Mouse (Mus musculus) spleen, embryonic (tissue): ENCODE results near the gene Bcl3.

Experiments used
- CTCF ChIA-PET: fragments of 350-600 bp; sonication (Branson Sonifier 250); formaldehyde crosslinking; loops from one replicate; lab custom pipeline; 2022; lab: Charles Lee

Gene Bcl3

DNA sequence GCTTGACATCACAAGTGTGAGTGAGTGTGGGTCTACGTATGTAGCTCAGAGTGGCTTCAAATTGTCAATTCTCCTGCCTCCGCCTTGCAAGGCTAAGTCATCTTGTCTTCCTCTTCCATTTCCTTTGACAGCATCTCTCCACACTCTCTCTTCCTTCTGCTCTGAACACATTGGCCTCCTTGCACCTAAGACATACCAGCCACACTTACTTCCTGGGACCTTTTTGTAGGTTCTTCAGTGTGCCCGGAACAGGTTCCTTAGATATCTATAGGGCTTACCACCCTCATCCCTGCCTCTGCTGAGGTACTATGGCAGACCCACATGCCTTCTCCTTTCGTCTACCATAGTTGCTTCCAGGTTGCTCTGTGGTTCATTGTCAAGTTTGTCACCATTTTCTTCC lies 9.4 kb downstream of the Bcl3 start:
- CTCF ChIA-PET = interaction anchor here (0.5 to 2.6 kb wide), 2 partner anchors 9 to 414 kb away, joined by 3 to 6 read pairs; no protein-coding TSS in a partner anchor

GRCm38 (mm10) chr7:19811114-19811513 lies 11.5 kb downstream of the Bcl3 start:
- CTCF ChIA-PET = interaction anchor here (1.4 kb wide), 1 partner anchor 9 kb away, joined by 4 read pairs; no protein-coding TSS in a partner anchor

DNA sequence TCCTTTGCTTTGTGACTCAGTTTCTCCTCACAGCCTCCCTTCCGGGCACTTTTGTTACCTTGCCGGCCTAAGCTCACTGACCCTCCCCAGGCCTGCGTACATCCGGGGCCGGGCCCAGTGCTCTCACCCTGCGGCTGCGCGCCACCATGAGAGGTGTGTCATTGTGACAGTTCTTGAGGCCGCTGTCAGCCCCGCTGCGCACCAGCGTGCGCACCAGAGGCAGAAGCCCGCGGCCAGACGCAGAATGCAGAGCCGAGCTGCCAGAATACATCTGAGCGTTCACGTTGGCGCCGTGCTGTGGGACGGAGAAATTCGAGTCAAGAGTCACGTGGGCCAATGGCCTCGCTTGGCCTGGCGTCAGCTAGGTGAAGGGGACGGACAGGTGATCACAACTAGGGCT lies 13.2 kb downstream of the Bcl3 start:
- CTCF ChIA-PET = no interaction called here

- CTCF ChIA-PET = interaction anchor here (0.5 to 1.2 kb wide), 4 partner anchors 11 to 106 kb away, joined by 3 to 7 read pairs (median 3); no protein-coding TSS in a partner anchor
These were observed 16.1 kb downstream of the Bcl3 start for GRCm38 (mm10) chr7:19806356-19806969.

DNA sequence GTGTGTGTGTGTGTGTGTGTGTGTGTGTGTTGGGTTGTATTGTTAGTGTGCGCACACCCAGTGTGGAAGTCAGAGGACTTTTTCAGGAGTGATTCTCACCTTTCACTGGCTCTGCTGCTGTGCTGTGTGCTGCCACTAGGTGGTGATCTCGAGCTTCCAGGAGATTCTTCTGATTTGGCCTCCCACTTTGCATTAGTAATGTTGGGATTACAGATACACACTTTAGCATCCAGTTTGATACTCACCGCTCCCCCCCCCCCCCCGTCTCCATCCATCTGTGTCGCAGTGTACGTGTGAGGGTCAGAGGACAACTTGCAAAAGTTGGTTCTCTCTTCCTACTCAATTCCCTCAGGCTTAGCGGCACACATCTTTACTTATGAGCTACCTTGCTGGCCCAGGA lies 19.6 kb downstream of the Bcl3 start:
- CTCF ChIA-PET = interaction anchor here (0.6 to 4.2 kb wide), 10 partner anchors 11 to 85 kb away, joined by 3 to 41 read pairs (median 7); no protein-coding TSS in a partner anchor

GRCm38 (mm10) chr7:19800764-19801163 lies 21.8 kb downstream of the Bcl3 start:
- CTCF ChIA-PET = interaction anchor here (0.7 to 4.2 kb wide), 4 partner anchors 43 to 72 kb away, joined by 5 to 41 read pairs (median 9); no protein-coding TSS in a partner anchor

- CTCF ChIA-PET = interaction anchor here (0.6 to 2.5 kb wide), 8 partner anchors 21 to 407 kb away, joined by 3 to 10 read pairs (median 6); no protein-coding TSS in a partner anchor
These were observed 25.6 kb downstream of the Bcl3 start, which contains the start of gene Cblc for GRCm38 (mm10) chr7:19796697-19797588. Cblc (minus strand) TSS chr7:19796809.

- CTCF ChIA-PET = interaction anchor here (0.6 to 2.5 kb wide), 6 partner anchors 22 to 406 kb away, joined by 3 to 10 read pairs (median 5); no protein-coding TSS in a partner anchor
These were observed 26.3 kb downstream of the Bcl3 start for GRCm38 (mm10) chr7:19796254-19796653.

DNA sequence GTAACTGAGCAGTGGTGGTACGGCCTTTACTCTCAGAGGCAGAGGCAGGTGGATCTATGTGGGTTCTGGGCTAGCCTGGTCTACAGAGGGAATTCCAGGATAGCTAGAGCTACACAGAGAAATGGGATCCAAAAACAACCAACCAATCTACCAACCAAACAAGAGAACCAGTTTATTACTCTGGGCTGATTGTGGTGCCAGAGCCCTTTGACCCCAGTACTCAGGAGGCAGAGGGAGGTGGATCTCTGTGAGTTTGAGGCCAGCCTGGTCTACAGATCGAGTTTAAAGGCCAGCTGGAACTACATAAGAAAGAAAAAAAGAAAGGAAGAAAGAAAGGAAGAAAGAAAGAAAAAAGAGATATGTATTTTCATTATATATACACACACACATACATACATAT lies 27.3 kb downstream of the Bcl3 start:
- CTCF ChIA-PET = interaction anchor here (2.5 kb wide), 1 partner anchor 54 kb away, joined by 10 read pairs; no protein-coding TSS in a partner anchor

DNA sequence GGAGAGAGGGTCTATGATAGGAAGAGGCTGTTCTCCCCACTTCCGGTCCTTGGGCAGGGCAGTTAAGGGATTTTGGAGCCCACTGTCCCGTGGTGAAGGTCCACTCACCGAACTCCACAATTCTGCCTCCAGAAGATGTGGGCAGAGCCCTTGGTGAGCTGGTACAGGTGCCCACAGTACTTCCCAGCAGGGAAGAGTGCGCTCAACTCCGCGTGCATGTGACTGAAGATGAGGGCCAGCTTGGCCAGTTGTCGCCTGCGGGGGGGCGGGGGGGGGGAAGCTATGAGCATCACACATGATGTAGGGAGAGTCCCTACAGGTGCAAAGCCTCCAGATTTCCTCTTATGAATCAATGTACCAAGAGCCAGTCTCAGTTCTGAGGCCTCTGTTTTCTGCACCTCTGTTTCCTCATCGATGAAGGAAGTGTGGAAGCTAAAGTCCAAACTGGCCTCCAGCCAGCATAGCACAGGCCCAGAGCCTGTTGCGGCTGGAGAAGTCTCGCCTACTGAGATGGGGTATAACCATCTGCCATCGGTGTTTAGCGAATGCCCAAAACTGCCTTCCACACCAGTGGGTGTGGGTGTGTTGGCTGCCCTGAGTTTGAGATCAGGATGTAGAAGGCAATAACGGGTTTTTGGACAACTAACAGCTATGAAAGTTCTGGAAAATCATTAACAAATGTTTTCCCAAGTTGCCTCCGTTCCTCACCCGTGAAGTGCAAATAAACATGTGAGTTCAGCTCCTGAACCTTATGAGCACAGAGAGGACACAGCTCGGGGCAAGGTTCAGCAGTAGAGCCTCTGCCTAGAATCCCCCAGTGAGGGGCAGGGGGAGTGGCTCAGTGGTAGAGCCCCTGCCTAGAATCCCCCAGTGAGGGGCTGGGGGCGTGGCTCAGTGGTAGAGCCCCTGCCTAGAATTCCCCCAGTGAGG lies 29.6 kb downstream of the Bcl3 start:
- CTCF ChIA-PET = interaction anchor here (0.6 to 1.3 kb wide), 3 partner anchors 27 to 56 kb away, joined by 3 to 4 read pairs (median 3); no protein-coding TSS in a partner anchor

DNA sequence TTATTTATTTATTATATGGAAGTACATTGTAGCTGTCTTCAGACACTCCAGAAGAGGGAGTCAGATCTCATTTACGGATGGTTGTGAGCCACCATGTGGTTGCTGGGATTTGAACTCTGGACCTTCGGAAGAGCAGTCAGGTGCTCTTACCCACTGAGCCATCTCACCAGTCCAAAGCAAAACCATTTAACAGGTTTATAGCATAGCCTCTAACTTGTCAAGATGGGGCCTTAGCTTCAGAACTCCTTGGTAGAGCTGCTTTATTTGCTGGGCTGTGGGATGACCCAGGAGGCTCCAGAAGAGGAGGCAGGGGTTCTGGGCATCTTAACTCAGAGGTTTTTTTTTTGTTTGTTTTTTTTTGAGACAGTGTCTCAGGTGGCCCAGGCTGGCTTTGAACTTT lies 31.1 kb downstream of the Bcl3 start:
- CTCF ChIA-PET = interaction anchor here (0.6 to 1.2 kb wide), 3 partner anchors 27 to 68 kb away, joined by 4 to 5 read pairs (median 5); no protein-coding TSS in a partner anchor

- CTCF ChIA-PET = interaction anchor here (0.6 to 1.6 kb wide), 3 partner anchors 53 to 79 kb away, joined by 3 to 9 read pairs (median 6); no protein-coding TSS in a partner anchor
These were observed 32.6 kb downstream of the Bcl3 start for GRCm38 (mm10) chr7:19789904-19790347.

- CTCF ChIA-PET = interaction anchor here (0.6 to 0.7 kb wide), 4 partner anchors 12 to 106 kb away, joined by 3 to 7 read pairs (median 4); no protein-coding TSS in a partner anchor
These were observed 36.6 kb downstream of the Bcl3 start for GRCm38 (mm10) chr7:19785874-19786458.

DNA sequence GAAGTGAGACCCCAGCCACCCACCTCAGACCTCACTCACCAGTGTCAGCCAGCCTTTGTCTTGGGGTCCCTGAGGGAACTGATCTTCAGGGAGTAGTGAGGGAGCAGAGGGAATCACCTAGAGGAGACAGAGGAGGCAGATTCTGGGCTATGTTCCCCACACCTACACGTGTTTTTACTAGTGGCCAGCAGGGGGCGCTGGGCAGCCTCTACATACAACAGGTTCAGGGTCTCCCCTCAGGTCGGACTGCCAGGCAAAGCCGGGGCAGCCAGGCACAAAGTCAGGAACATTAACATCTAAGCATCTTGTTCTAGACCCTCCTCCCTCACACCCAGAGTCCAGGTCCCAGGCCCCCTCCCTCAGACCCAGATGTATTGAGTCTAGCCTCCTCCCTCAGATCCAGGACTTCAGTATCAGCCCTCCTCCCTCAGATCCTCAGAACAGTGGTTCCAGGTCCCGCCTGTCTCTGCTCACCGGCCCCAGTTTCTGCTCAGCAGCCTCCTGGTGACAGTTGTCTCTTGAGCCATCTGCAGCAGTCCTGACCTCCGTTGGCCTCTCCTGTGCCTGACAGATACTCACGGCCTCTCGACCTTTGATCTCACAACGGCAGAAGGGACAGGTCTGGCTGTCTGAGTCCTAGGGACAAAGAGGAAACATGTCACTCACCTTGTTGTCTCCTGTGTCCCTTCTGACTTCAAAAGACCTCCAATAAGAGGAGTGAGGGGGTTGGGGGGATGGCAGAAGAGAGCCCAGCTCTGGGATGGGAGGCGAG lies 37.6 kb downstream of the Bcl3 start:
- CTCF ChIA-PET = interaction anchor here (0.6 kb wide), 1 partner anchor 69 kb away, joined by 4 read pairs; no protein-coding TSS in a partner anchor

- CTCF ChIA-PET = interaction anchor here (0.5 kb wide), 1 partner anchor 173 kb away, joined by 5 read pairs; no protein-coding TSS in a partner anchor
These were observed 38.9 kb downstream of the Bcl3 start for GRCm38 (mm10) chr7:19783630-19784029.

DNA sequence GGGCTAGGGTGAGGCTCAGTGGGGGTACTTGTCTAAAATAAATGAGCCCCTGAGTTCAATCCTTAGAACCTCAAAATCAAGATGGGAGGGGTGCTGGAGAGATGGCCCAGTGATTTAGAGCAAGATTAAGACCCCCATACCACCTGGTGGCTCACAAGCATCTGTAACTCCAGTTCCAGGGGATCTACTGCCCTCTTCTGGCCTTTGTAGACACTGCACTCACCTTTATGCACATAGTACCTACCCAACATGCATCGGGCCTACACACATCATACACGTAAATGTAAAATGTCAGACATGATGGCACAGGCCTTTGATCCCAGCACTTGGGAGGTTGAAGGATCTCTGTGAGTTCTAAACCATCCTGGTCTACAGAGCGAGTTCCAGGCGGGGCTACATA lies 39.9 kb downstream of the Bcl3 start:
- CTCF ChIA-PET = interaction anchor here (0.6 kb wide), 1 partner anchor 163 kb away, joined by 3 read pairs; no protein-coding TSS in a partner anchor

GRCm38 (mm10) chr7:19781741-19782140 lies 40.8 kb downstream of the Bcl3 start:
- CTCF ChIA-PET = no interaction called here

- CTCF ChIA-PET = no interaction called here
These were observed 42.7 kb downstream of the Bcl3 start for GRCm38 (mm10) chr7:19779903-19780302.

GRCm38 (mm10) chr7:19778645-19779044 lies 43.9 kb downstream of the Bcl3 start:
- CTCF ChIA-PET = no interaction called here
